13 mouse cellular contexts compared by ENCODE assay signal in genomic region chr7:30484250-30484649, GRCm38 (mm10). TPM values are rescaled to one million over a fixed set of nuclear protein-coding genes. Genes with fewer than 3 reads are reported as not detected.
DNase-seq lines count a peak whose midpoint lies in the region; ATAC-seq lines count a peak whose summit lies in the region.
"Had no signal": no experiment of that assay in that cellular context is flagged by ENCODE, and none has a peak within 500 bp of the region (broad histone marks: within the 10 kb centered on the region; RNA-seq: fewer than 3 reads in every experiment).

No protein-coding gene starts in this region.

- H3K27ac ChIP-seq in midbrain, embryonic 10.5 days (replicated peaks), result no peak overlapping the region
- no peak overlapping the region for H3K27ac ChIP-seq in midbrain, embryonic 16.5 days (ENCODE audit: low read length)
- H3K27ac ChIP-seq: liver, embryonic 13.5 days; neural tube, embryonic 12.5 days; stomach, embryonic 15.5 days had no signal

- H3K36me3 ChIP-seq in midbrain, embryonic 10.5 days, result no peaks in the 10 kb centered on the region
- no peaks in the 10 kb centered on the region for H3K36me3 ChIP-seq in midbrain, embryonic 16.5 days (ENCODE audit: control insufficient read depth, insufficient read depth, low read length)
- H3K36me3 ChIP-seq: liver, embryonic 13.5 days; neural tube, embryonic 12.5 days; stomach, embryonic 15.5 days had no signal

- intact Hi-C loops in heart, postnatal 10 days (cut with DNase I), result no loop called here

- no peaks in the 10 kb centered on the region for H3K4me1 ChIP-seq in midbrain, embryonic 10.5 days
- H3K4me1 ChIP-seq in midbrain, embryonic 16.5 days (ENCODE audit: control insufficient read depth, insufficient read depth, low read length), result no peaks in the 10 kb centered on the region
- H3K4me1 ChIP-seq: liver, embryonic 13.5 days; neural tube, embryonic 12.5 days; stomach, embryonic 15.5 days had no signal

- H3K9me3 ChIP-seq in midbrain, embryonic 10.5 days (replicated peaks), result no peaks in the 10 kb centered on the region
- no peaks in the 10 kb centered on the region for H3K9me3 ChIP-seq in midbrain, embryonic 16.5 days (replicated peaks; ENCODE audit: control insufficient read depth, low read length, poor library complexity, severe bottlenecking)
- H3K9me3 ChIP-seq: liver, embryonic 13.5 days; neural tube, embryonic 12.5 days; stomach, embryonic 15.5 days had no signal

- no peak for ATAC-seq in midbrain, embryonic 16.5 days

- peak; percentile 28 to 54 for DNase-seq in heart, postnatal 10 days
- no peak for DNase-seq in heart, adult 8-10 months (ENCODE audit: low spot score)
- peak; percentile 52 for DNase-seq in midbrain, embryonic 10.5 days (ENCODE audit: low spot score)
- DNase-seq in embryo, embryonic 10 days (ENCODE audit: low spot score), result peak; percentile 81
- peak; percentile 46 for DNase-seq in retina, postnatal 1 day
- DNase-seq in right cerebral cortex, adult 2 months (ENCODE audit: low spot score in 2 of 2), result no peak
- no peak for DNase-seq in right cerebral cortex, postnatal 14 days
- DNase-seq: cerebellum, adult 18-20 months; liver, embryonic 13.5 days had no signal

- H3K4me2 ChIP-seq in midbrain, embryonic 16.5 days (ENCODE audit: low read length), result no peak overlapping the region
- H3K4me2 ChIP-seq: liver, embryonic 13.5 days; neural tube, embryonic 12.5 days; stomach, embryonic 15.5 days had no signal

- no peak overlapping the region for H3K4me3 ChIP-seq in midbrain, embryonic 10.5 days
- no peak overlapping the region for H3K4me3 ChIP-seq in midbrain, embryonic 16.5 days (ENCODE audit: low read depth, low read length)
- H3K4me3 ChIP-seq: liver, embryonic 13.5 days; neural tube, embryonic 12.5 days; stomach, embryonic 15.5 days had no signal

- 0 out of 2 replicates have a peak, but pooled peaks cover under 1% of the 10 kb centered on the region for H3K27me3 ChIP-seq in midbrain, embryonic 10.5 days (ENCODE audit: low read depth, poor library complexity, severe bottlenecking)
- H3K27me3 ChIP-seq in midbrain, embryonic 16.5 days (ENCODE audit: control insufficient read depth, insufficient read depth, low read depth, low read length), result no peaks in the 10 kb centered on the region; the same call in 1 of the 2 replicates
- H3K27me3 ChIP-seq: stomach, embryonic 15.5 days had no signal

- 15% methylated on average over 8 of the region's 8 CpGs for WGBS in midbrain, embryonic 10.5 days
- 18% methylated on average over 8 of the region's 8 CpGs for WGBS in midbrain, embryonic 16.5 days

- H3K9ac ChIP-seq in midbrain, embryonic 16.5 days (ENCODE audit: low read depth, low read length), result no peak overlapping the region
- H3K9ac ChIP-seq: liver, embryonic 13.5 days; neural tube, embryonic 12.5 days; stomach, embryonic 15.5 days had no signal

RNA-seq across cellular contexts. Expression of gene Prodh2, which starts 9.2 kb away (rescaled TPM):
- not detected for total RNA-seq in heart, postnatal 10 days (2021)
- total RNA-seq in heart, adult 8-10 months (2022), result not detected
- not detected in 2 replicates for polyA plus RNA-seq in midbrain, embryonic 10.5 days (2016; fragmentation: Nextera tagmentation; extraction: Ambion mirVana)
- polyA plus RNA-seq in midbrain, embryonic 16.5 days (2015; fragmentation: Nextera tagmentation; extraction: Ambion mirVana), result not detected in 2 replicates
- total RNA-seq: gastrocnemius, adult 8-10 months had no signal
- polyA plus RNA-seq: neural tube, embryonic 12.5 days had no signal

RNA-seq across cellular contexts. Expression of gene Nphs1, which starts 26.1 kb away (rescaled TPM):
- not detected for total RNA-seq in heart, postnatal 10 days (2021)
- total RNA-seq in heart, adult 8-10 months (2022), result not detected
- 0.16 and 0.23 TPM in 2 replicates for polyA plus RNA-seq in midbrain, embryonic 10.5 days (2016; fragmentation: Nextera tagmentation; extraction: Ambion mirVana)
- polyA plus RNA-seq in midbrain, embryonic 16.5 days (2015; fragmentation: Nextera tagmentation; extraction: Ambion mirVana), result 0.46 and 0.50 TPM in 2 replicates
- total RNA-seq: gastrocnemius, adult 8-10 months had no signal

RNA-seq across cellular contexts. Expression of gene Kirrel2, which starts 26.8 kb away (rescaled TPM):
- under 1 TPM; 0.07 to 0.17 TPM for total RNA-seq in heart, postnatal 10 days (2021)
- total RNA-seq in heart, adult 8-10 months (2022), result not detected
- polyA plus RNA-seq in midbrain, embryonic 10.5 days (2016; fragmentation: Nextera tagmentation; extraction: Ambion mirVana), result 1.7 and 1.9 TPM in 2 replicates
- polyA plus RNA-seq in midbrain, embryonic 16.5 days (2015; fragmentation: Nextera tagmentation; extraction: Ambion mirVana), result 0.67 and 0.73 TPM in 2 replicates
- total RNA-seq: gastrocnemius, adult 8-10 months had no signal

RNA-seq across cellular contexts. Expression of gene Aplp1, which starts 38.9 kb away (rescaled TPM):
- 1 to 10 TPM; 4.1 to 6.2 TPM for total RNA-seq in heart, postnatal 10 days (2021)
- total RNA-seq in heart, adult 8-10 months (2022), result 1 to 10 TPM; 3.2 to 4.2 (median 3.6) TPM
- 69.6 and 124 TPM in 2 replicates for polyA plus RNA-seq in midbrain, embryonic 10.5 days (2016; fragmentation: Nextera tagmentation; extraction: Ambion mirVana)
- 761 and 788 TPM in 2 replicates for polyA plus RNA-seq in midbrain, embryonic 16.5 days (2015; fragmentation: Nextera tagmentation; extraction: Ambion mirVana)

RNA-seq across cellular contexts. Expression of gene Arhgap33, which starts 50.6 kb away (rescaled TPM):
- total RNA-seq in heart, postnatal 10 days (2021), result 1 to 10 TPM; 3.7 to 3.9 TPM
- under 1 TPM; 0.32 to 0.60 (median 0.36) TPM for total RNA-seq in heart, adult 8-10 months (2022)
- 36.6 and 62.0 TPM in 2 replicates for polyA plus RNA-seq in midbrain, embryonic 10.5 days (2016; fragmentation: Nextera tagmentation; extraction: Ambion mirVana)
- 140 and 149 TPM in 2 replicates for polyA plus RNA-seq in midbrain, embryonic 16.5 days (2015; fragmentation: Nextera tagmentation; extraction: Ambion mirVana)

Comparison
In these comparisons a context has a peak if more than half of its experiments do, and no peak if none do; other contexts are left out.
1. DNase-seq: peak in heart, postnatal 10 days (2 of 2), midbrain, embryonic 10.5 days (single experiment), embryo, embryonic 10 days (single experiment) and retina, postnatal 1 day (single experiment); none in heart, adult 8-10 months (single experiment), right cerebral cortex, adult 2 months (0 of 2) and right cerebral cortex, postnatal 14 days (single experiment).